Mouse (Mus musculus) layer of hippocampus, postnatal 10 days (tissue): ENCODE data around the gene Ipo7. TPM values are rescaled to one million over a fixed set of nuclear protein-coding genes. Genes with fewer than 3 reads are reported as not detected.
"Not testable (repeated sequence)": the region's sequence is repeated elsewhere in the genome, so short reads cannot be mapped to it uniquely, and the experiment has no call there.

Experiments
- DNase-seq, 2 experiments: peaks; one replicate each; pipeline ENCODE4 v3.0.0; 2021; ENCODE audit warnings: low spot score in 2 of 2
- long read RNA-seq: library from polyadenylated mRNA; stranded (forward); transcript quantifications from one replicate; pipeline ENCODE4 v2.0.0, GENCODE M21; 2023
- total RNA-seq, 2 experiments: library from RNA; stranded (reverse); gene quantifications; 2 replicates each; pipeline ENCODE4 v1.2.3; 2021

Ipo7 gene
- total RNA-seq = 10 to 100 TPM; 89.6 to 89.8 TPM
- long read RNA-seq, full-length matches to known transcripts = 2 of 15 reads
- long read RNA-seq, partial matches to known transcripts = 12 of 15 reads
- long read RNA-seq, other reads (novel, unspliced or antisense) = 1 of 15 reads

- DNase-seq = peak; percentile 88 to 90
These were observed at the start of gene Ipo7 for GRCm38 (mm10) chr7:110018117-110018630. TSS of gene Ipo7 (plus strand) at chr7:110018274.

- DNase-seq = peak; percentile 57 to 71
These were observed 49.1 kb upstream of the Ipo7 start for GRCm38 (mm10) chr7:109968924-109969450.

- DNase-seq = no peak
These were observed 48.5 kb upstream of the Ipo7 start for GRCm38 (mm10) chr7:109969542-109969941.

- no peak for DNase-seq
These were observed 41.9 kb upstream of the Ipo7 start for GRCm38 (mm10) chr7:109975966-109976715.

DNA sequence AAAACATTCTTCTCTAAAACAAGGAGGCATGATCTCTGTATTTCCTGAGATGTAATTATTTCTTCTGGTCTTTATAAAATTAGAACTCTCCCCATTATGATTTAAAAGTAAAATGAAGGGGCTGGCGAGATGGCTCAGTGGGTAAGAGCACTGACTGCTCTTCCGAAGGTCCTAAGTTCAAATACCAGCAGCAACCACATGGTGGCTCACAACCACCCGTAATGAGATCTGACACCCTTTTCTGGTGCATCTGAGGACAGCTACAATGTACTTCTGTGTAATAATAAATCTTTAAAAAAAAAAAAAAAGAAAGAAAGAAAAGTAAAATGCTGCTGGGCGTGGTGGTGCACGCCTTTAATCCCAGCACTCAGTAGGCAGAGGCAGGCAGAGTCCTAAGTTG is 40.9 kb upstream of the Ipo7 start:
- not testable (repeated sequence) for DNase-seq

GRCm38 (mm10) chr7:109984608-109985007 is 33.5 kb upstream of the Ipo7 start:
- DNase-seq = not testable (repeated sequence)

GRCm38 (mm10) chr7:109985661-109986132 is 32.4 kb upstream of the Ipo7 start:
- DNase-seq = no peak

- DNase-seq = peak; percentile 97 to 99
These were observed 31.9 kb upstream of the Ipo7 start for GRCm38 (mm10) chr7:109986133-109986669.

DNA sequence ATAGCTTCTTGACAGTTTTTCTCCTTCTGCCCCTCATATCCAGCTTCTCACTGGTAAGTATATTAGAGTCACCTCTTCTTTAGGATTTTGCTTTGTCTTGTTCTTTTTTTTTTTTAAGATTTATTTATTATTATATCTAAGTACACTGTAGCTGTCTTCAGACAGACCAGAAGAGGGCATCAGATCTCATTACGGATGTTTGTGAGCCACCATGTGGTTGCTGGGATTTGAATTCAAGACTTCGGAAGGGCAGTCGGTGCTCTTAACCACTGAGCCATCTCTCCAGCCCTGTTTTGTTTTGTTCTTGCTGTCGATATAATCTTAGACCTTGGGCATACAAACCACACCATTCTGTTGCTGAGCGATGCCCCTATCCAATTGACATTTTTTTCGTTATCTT is 31.3 kb upstream of the Ipo7 start, which contains the start of gene Tmem41b:
Gene Tmem41b (minus strand): TSS at position 155 of the 400 bp plus-strand sequence.
- not testable (repeated sequence) for DNase-seq

DNA sequence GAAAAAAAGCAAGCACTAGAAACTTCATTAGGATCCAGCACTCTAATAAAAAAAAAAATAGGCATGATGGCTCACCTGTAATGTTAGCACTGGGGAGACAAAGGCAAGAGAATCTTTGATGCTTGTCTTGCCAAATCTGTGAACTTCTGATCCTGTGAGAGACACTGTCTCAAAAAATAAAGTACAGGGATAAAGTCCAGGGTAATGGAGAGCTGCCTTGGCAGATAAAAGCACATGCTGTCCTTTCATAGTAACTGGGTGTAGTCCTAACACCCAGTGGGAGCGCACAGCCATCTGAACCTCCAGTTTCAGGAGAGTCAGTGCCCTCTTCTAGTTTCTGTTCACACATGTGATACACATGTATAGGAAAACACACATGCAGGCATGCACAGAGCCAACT is 26.8 kb upstream of the Ipo7 start:
- DNase-seq = no peak

DNA sequence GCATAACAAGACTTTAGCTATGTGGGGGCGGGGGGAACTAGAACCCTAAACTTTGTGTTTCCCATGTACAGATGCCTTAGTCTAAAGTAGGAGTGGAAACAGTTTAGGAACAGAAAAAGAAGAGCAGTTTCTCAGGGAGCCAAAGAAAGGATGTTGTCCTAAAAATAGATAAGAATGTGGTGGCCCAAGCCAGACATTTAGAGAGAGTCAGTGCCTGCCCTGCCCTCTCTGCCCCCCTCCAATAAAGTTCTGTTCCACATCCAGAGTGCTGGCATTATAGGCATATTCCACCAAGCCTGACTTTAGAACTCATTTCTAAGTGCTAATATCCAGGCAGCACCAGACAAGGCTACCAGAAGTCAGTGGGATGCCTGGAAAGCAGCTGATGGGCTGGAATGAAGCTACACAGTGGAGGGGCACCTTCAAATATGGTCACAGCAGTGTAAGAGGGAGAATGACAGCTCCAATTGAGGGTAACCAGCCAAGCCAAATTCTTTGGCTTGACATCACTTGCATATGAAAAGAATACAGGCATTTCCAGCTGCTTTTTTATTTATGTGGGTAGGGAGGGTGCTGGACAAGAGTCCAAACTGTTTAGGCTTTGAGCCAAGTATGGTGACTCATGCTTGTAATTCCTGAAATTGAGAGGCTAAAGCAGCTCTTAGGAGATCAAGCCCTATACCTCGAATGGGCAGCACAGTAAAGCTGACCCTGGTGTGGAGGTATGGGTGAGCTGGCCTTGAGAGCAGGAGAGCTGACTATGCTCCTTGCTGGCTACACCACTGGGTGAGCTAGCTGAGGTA is 24.7 kb upstream of the Ipo7 start:
- DNase-seq = no peak

GRCm38 (mm10) chr7:109998388-109998787 is 19.7 kb upstream of the Ipo7 start:
- no peak for DNase-seq

- DNase-seq = no peak
These were observed 16.0 kb upstream of the Ipo7 start for GRCm38 (mm10) chr7:110002092-110002491.

DNA sequence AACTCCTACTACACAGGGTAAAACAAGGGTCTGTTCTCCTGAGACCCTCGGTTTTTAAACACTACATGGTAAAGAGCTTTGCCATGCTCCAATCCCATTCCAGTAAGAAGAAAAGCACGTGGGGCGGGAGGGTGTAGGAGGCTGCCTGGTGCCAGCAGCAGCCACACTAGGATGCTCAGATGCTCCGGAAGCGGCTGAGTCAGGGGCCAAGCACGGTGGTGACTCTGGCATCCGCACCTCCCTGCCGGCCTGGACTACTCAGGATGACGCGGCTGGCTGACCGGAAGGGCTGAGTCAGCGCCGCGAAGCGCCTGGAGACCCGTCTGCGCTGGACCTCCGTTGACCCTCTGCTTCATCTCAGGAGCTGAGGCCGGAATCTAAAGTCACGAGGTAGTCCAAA is 15.1 kb upstream of the Ipo7 start:
- peak; percentile 10 to 29 for DNase-seq

GRCm38 (mm10) chr7:110005976-110006375 is 12.1 kb upstream of the Ipo7 start:
- no peak for DNase-seq

- no peak for DNase-seq
These were observed 11.4 kb upstream of the Ipo7 start for GRCm38 (mm10) chr7:110006471-110007195.

GRCm38 (mm10) chr7:110008513-110008912 is 9.6 kb upstream of the Ipo7 start:
- DNase-seq = no peak

DNA sequence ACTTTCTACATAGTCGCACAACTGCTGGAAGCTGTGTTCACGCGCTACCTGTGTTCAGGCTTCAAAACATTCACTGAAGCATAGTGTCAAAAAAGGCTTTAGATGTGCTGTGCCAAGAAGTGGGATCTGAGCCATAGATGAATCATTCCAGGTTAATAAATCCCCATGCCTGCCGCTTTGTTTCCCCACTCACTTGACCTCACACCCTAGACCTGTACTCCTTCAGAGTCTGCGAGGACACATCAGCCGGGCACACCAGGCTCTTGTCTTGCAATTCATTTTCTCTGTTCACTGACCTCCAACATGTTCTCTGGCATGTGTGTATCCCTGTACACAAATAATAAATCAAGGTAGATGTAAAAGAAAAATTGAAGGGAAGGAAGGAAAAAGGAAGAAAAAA is 9.0 kb upstream of the Ipo7 start:
- DNase-seq = no peak

DNA sequence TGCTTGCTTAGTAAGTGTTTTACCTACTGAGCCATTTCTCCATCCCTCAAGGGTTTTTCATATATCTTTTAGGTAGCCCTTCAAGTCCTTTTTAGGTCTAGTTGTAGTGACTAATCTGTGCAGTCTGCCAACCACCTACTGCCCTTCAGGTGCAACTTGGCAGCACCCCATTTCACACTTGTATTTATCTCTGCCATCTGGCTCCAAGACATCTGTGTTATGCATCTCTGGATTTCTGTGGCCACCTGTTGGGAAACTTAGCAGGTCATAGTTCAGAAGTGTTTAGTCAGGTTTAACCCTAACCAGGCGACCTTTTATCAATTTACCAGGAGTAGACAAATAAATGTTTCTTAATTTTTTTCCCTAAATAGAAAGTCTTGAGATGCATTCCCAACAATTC is 6.7 kb upstream of the Ipo7 start:
- no peak for DNase-seq

GRCm38 (mm10) chr7:110014272-110014671 is 3.8 kb upstream of the Ipo7 start:
- DNase-seq = no peak
